Mouse (Mus musculus) stomach, embryonic 16.5 days (tissue): ENCODE data around the gene Sall4. TPM values are rescaled to one million over a fixed set of nuclear protein-coding genes. Genes with fewer than 3 reads are reported as not detected.
"Not testable (repeated sequence)": the region's sequence is repeated elsewhere in the genome, so short reads cannot be mapped to it uniquely, and the experiment has no call there.

Experiments used
- ATAC-seq: fragments of 200-750 bp; cut with Nextera tagmentation; 2 replicates; pipeline ENCODE4 v1.8.0; 2017; ENCODE audit warnings: moderate number of reproducible peaks, moderate TSS enrichment; ENCODE audit not compliant: insufficient read depth, low FRiP score
- H3K27ac ChIP-seq: fragments of 300-500 bp; sonication (generic); 2 replicates; pipeline ENCODE4 v1.5.1; 2014; ENCODE audit warnings: low read length
- H3K27me3 ChIP-seq: fragments of 300-500 bp; sonication (generic); 2 replicates; pipeline ENCODE4 v1.6.1; 2014; ENCODE audit warnings: low read length, control low read depth, mixed read lengths; ENCODE audit not compliant: control insufficient read depth, insufficient read depth
- H3K36me3 ChIP-seq: fragments of 300-500 bp; sonication (generic); 2 replicates; pipeline ENCODE4 v1.6.1; 2014; ENCODE audit warnings: low read length; ENCODE audit not compliant: control insufficient read depth, insufficient read depth
- H3K4me1 ChIP-seq: fragments of 300-500 bp; sonication (generic); 2 replicates; pipeline ENCODE4 v1.6.1; 2014; ENCODE audit warnings: low read length, control low read depth, mixed read lengths; ENCODE audit not compliant: control insufficient read depth, insufficient read depth
- H3K4me2 ChIP-seq: fragments of 300-500 bp; sonication (generic); 2 replicates; pipeline ENCODE4 v1.6.1; 2014; ENCODE audit warnings: low read depth, low read length, mixed read lengths
- H3K4me3 ChIP-seq: fragments of 300-500 bp; sonication (generic); replicated peaks from 2 replicates; pipeline ENCODE4 v1.5.1; 2014; ENCODE audit warnings: mild to moderate bottlenecking, low read length
- H3K9ac ChIP-seq: fragments of 300-500 bp; sonication (generic); 2 replicates; pipeline ENCODE4 v1.6.1; 2014; ENCODE audit warnings: low read length
- H3K9me3 ChIP-seq: fragments of 300-500 bp; sonication (generic); replicated peaks from 2 replicates; pipeline ENCODE4 v1.6.1; 2016; ENCODE audit warnings: low read length, control low read depth; ENCODE audit not compliant: control insufficient read depth
- WGBS: fragments of 180-500 bp; shearing (Covaris S2); extraction: QIAGEN DNeasy Blood & Tissue Kit; methylation state at CpG from one replicate; pipeline ENCODE4 v1.1.7; 2014; 5-methylcytosine and 5-hydroxymethylcytosine counted together
- polyA plus RNA-seq: library from polyadenylated mRNA; unstranded; fragments of >200 nt; fragmentation: Nextera tagmentation; extraction: Ambion mirVana; gene quantifications from 2 replicates; pipeline ENCODE4 v1.2.1, GENCODE M21; 2015

The Sall4 gene
- polyA plus RNA-seq, 1 experiment from 2014 or later, result 0.52 TPM

DNA sequence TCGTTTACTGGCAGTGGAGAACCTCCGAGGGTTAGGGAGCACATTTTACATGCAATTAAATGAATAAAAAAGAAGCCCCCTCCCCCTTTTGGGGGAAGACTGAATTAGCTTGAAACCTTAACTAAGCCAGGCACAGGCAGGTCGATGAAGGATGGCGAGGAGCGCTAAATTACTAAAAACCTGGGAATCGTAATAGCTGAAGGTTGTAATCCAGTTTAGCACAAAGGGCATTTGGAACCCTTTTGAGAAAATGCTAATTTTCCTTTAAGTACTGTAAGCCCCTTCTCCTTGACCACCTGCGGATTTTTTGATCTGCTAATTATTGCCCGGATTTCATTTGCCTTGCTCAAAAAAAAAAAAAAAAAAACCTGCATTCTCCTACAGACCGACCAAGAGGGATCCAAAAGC, 3.3 kb downstream of the Sall4 start:
- no peak overlapping the region for H3K4me3 ChIP-seq
- H3K9me3 ChIP-seq, result no peaks in the 10 kb centered on the region
- 36% methylated on average over 9 of the region's 9 CpGs for WGBS
- no peak for ATAC-seq
- H3K4me1 ChIP-seq, result peaks cover 18% of the 10 kb centered on the region
- H3K27me3 ChIP-seq, result peaks cover 52% of the 10 kb centered on the region
- no peak overlapping the region for H3K27ac ChIP-seq
- H3K36me3 ChIP-seq, result no peaks in the 10 kb centered on the region
- H3K4me2 ChIP-seq, result no peak overlapping the region
- H3K9ac ChIP-seq, result no peak overlapping the region

DNA sequence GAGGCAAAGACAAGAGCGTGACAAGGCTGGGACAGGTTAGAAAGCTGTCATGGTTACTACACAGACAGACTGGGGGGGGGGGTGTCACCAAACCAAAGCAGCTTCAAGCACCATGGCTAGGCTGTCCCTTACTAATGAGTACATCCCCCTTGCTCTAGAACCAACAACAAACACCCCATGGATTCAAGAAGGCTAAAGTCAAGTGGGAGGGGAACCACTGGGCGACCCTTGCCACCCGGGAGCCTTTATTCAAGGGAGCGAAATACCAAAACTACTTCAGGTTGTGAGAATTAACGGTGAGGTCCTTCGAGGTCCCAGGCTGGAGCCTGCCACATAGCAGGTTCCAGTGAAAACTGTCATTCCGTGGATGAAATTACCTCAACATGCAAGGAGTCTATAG, 4.0 kb downstream of the Sall4 start:
- Histone ChIP-seq H3K27me3 (peaks cover 52% of the 10 kb centered on the region), H3K4me3 (no peak overlapping the region), H3K4me2 (no peak overlapping the region), H3K9ac (no peak overlapping the region), H3K36me3 (no peaks in the 10 kb centered on the region), H3K27ac (no peak overlapping the region), H3K9me3 (no peaks in the 10 kb centered on the region), H3K4me1 (peaks cover 18% of the 10 kb centered on the region)
- WGBS, result 36% methylated on average over 7 of the region's 7 CpGs
- ATAC-seq, result no peak

DNA sequence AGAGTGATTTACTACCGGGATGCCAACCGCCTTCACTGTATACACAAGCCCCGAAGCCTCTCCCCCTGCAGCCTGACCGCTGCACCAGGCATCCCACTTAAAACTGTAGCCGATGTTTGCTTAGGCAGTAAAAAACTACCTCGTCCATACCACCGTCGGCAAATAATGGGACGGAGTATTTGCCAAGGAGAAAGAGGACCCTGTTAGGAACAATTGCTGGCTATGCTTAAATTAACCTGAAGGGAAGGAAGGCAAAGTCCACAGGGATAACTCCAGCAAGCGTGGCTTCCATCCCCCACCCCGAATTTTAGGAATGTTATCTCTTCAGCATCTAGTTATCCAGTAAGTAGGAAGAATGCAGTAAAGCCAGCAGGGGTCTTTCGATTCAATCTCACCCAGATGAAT, 5.3 kb downstream of the Sall4 start:
- H3K27ac ChIP-seq, result no peak overlapping the region
- H3K9me3 ChIP-seq, result no peaks in the 10 kb centered on the region
- no peak overlapping the region for H3K9ac ChIP-seq
- H3K4me3 ChIP-seq, result no peak overlapping the region
- H3K4me1 ChIP-seq, result peaks cover 18% of the 10 kb centered on the region
- no peak for ATAC-seq
- H3K36me3 ChIP-seq, result no peaks in the 10 kb centered on the region
- WGBS, result 5% methylated on average over 12 of the region's 12 CpGs
- no peak overlapping the region for H3K4me2 ChIP-seq
- peaks cover 39% of the 10 kb centered on the region for H3K27me3 ChIP-seq

DNA sequence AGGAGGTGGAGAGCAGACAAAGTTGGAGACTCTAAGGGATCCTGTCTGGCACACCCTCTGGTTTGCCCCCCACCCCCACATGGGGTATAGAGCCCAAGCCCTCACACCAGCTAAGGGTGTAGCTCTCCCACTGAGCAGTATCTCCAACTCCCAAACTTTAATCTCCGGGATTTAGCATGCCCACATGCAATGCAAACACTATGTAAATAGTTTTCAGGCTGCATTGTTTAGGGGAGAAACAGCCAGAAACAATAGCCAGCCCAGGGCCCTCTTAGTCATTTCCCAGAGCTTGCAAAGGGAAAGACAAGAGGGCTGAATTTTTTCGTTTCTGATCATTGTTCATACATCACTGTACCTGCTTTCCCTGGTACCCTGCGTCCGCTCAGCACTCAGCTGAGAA, 5.8 kb downstream of the Sall4 start:
- 16% methylated on average over 4 of the region's 4 CpGs for WGBS
- H3K9ac ChIP-seq, result no peak overlapping the region
- H3K27ac ChIP-seq, result no peak overlapping the region
- no peak overlapping the region for H3K4me2 ChIP-seq
- H3K27me3 ChIP-seq, result peaks cover 34% of the 10 kb centered on the region
- H3K4me1 ChIP-seq, result peaks cover 18% of the 10 kb centered on the region
- H3K9me3 ChIP-seq, result no peaks in the 10 kb centered on the region
- no peak for ATAC-seq
- no peak overlapping the region for H3K4me3 ChIP-seq
- H3K36me3 ChIP-seq, result no peaks in the 10 kb centered on the region

DNA sequence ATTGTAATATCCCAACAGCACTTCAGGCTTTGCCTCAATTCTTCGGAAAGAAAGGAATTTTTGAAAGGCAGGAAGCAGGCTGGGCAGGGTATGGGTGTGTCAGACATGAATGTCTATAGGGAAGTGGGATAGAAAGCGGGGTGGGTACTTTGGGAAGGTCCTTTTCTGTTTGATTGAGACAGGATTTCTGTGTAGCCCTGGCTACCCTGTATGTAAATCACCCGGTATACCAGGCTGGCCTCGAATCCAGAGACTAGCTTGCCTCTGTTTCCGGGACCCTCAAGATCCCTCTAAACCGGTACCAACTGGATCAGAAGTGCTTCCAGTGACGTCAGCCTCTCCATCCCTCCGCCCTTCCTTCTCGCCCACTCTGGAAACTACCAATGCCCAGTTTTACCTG, 6.6 kb downstream of the Sall4 start:
- WGBS, result 76% methylated on average over 9 of the region's 9 CpGs
- Histone ChIP-seq H3K27ac (no peak overlapping the region), H3K4me1 (peaks cover 12% of the 10 kb centered on the region), H3K36me3 (no peaks in the 10 kb centered on the region), H3K9ac (no peak overlapping the region), H3K4me3 (no peak overlapping the region), H3K4me2 (no peak overlapping the region), H3K9me3 (no peaks in the 10 kb centered on the region), H3K27me3 (peaks cover 26% of the 10 kb centered on the region)
- ATAC-seq, result no peak

DNA sequence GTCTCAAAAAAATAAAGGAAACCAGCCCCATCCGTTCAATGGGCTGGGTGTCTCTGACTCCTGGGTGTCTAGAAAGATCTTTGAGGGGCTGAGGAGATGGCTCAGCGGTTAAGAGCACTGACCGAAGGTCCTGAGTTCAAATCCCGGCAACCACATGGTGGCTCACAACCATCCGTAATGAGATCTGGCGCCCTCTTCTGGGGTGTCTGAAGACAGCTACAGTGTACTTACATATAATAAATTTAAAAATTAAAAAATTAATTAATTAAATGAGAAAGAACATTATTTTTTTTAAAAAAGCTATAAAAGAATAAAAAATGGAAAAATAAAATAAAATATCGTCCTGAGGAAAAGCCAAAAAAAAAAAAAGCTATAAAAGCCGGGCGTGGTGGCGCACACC, 23.3 kb downstream of the Sall4 start:
- H3K27me3 ChIP-seq, H3K4me1 ChIP-seq, ATAC-seq, H3K9me3 ChIP-seq, H3K36me3 ChIP-seq, H3K4me3 ChIP-seq, H3K9ac ChIP-seq, H3K4me2 ChIP-seq, H3K27ac ChIP-seq: not testable (repeated sequence)
- 88% methylated on average over 10 of the region's 10 CpGs for WGBS

DNA sequence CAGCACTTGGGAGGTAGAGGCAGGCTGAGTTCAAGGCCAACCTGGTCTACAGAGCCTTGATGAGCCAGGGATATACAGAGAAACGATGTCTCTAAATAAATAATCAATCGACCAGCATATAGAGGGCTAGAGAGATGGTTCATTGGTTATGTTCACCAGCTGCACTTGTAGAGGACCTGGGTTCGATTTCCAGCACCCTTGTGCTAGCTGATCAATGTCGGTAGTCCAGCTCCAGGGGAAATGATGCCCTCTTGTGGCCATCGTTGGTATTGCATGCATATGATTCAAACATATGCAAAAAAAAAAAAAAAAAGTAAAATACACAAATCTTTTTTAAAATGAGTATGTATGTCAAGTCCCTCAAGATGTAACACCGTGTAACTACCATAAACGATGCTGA, 25.1 kb downstream of the Sall4 start:
- Histone ChIP-seq H3K4me2 (peak overlapping the region; percentile 81; the same call in 1 of the 2 replicates), H3K9ac (no peak overlapping the region), H3K4me3 (peak overlapping the region; percentile 82; the same call in 1 of the 2 replicates), H3K4me1 (no peaks in the 10 kb centered on the region; the same call in 1 of the 2 replicates), H3K36me3 (no peaks in the 10 kb centered on the region), H3K27ac (no peak overlapping the region; the same call in 1 of the 2 replicates), H3K9me3 (no peaks in the 10 kb centered on the region), H3K27me3 (no peaks in the 10 kb centered on the region)
- 20% methylated on average over 7 of the region's 7 CpGs for WGBS
- ATAC-seq, result no peak

DNA sequence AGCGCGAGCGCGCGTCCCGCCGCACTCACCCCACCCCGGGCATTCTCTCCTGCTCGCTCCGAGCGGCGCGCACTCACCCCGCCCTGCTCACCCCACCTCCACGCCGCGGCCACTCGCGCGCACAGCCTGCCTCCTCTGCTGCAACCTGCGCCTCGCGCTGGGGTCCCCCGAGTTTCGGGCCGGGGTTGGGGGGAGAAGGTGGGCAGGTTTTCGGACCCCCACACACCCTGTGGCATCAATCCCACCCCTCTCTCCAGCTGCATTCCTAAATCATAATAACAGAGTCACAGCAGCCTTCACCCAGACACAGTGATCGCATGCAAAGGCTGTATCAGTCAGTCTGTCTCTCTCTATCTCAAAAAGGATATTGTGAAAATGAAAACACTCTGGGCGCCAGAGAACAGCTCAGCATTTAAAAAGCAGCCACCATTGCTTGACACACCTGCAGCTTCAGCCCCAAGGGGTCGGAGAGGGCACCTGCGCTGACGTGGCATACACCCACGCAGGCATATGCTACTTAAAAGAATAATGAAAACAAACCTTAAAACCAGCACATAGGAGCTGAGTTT, 25.6 kb downstream of the Sall4 start, which contains the start of gene Atp9a:
Atp9a (minus strand) TSS at position 351 of the 569 bp plus-strand sequence.
- 7% methylated on average over 26 of the region's 33 CpGs for WGBS
- Histone ChIP-seq H3K4me3 (peak within 1 kb of the TSS; percentile 82), H3K9me3 (no peaks in the 10 kb centered on the region), H3K4me1 (no peaks in the 10 kb centered on the region; the same call in 1 of the 2 replicates), H3K27me3 (no peaks in the 10 kb centered on the region), H3K27ac (peak within 1 kb of the TSS; percentile 84), H3K36me3 (no peaks in the 10 kb centered on the region), H3K9ac (peak within 1 kb of the TSS; percentile 88), H3K4me2 (peak within 1 kb of the TSS; percentile 81)
- peak; percentile 74 for ATAC-seq

DNA sequence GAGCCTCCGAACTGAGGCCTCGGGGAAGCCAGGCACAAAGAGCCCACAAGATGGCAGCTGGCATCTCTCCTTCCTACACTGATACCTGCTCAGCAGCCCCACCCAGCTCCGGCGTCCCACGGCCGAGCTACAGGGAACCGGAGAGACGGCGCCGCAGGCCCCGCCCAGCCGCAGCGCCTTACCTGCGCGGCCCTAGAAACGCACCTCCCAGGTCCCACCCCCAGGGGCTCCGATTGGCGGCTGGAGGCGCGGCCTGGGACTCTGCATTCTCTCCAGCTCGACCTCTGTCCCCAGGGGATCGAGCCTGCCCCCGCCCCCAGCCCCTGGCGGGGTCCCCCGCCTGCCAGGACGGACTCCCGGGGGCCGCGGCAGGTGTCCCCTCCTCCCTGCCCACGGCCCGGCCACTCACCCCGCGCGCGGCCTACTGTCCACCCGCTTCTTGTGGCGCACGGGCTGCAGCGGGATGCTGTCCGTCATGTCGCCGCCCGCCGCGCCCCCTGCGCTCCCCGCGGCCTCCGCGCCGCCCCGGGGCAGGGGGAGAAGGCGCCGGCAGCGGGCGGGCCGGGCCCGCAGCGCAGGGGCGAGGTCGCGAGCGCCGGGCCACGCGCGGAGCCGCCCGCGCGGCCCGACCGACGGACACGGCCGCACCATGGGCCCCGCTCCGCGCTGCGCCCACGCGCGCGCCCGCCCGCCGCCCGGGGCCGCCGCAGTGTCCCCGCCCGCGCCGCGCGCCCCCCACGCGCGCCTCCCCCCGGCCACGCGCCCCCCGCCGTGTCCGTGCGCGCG, 26.3 kb downstream of the Sall4 start:
- ATAC-seq, result peak; percentile 94

More for the DNA sequence above, 26.3 kb downstream of the Sall4 start:
- no peaks in the 10 kb centered on the region for H3K9me3 ChIP-seq
- WGBS, result under 1% methylated on average over 63 of the region's 108 CpGs
- peak overlapping the region; percentile 81 for H3K4me2 ChIP-seq
- peak overlapping the region; percentile 84 for H3K27ac ChIP-seq
- H3K4me1 ChIP-seq, result no peaks in the 10 kb centered on the region; the same call in 1 of the 2 replicates
- H3K9ac ChIP-seq, result peak overlapping the region; percentile 88
- H3K4me3 ChIP-seq, result peak overlapping the region; percentile 82
- no peaks in the 10 kb centered on the region for H3K36me3 ChIP-seq
- H3K27me3 ChIP-seq, result no peaks in the 10 kb centered on the region
